Mouse (Mus musculus) liver, postnatal 0 days (tissue): Measurements from ENCODE around the gene Ddx50.

Source experiments
- CTCF ChIP-seq: sonication (generic); IDR thresholded peaks from 2 replicates; pipeline ENCODE4 v1.5.1; 2016; ENCODE audit warnings: antibody characterized with exemption, low read depth
- EP300 ChIP-seq: IDR thresholded peaks from 2 replicates; pipeline ENCODE4 v1.6.1; 2016; ENCODE audit warnings: antibody characterized with exemption, low read depth, mild to moderate bottlenecking

DNA sequence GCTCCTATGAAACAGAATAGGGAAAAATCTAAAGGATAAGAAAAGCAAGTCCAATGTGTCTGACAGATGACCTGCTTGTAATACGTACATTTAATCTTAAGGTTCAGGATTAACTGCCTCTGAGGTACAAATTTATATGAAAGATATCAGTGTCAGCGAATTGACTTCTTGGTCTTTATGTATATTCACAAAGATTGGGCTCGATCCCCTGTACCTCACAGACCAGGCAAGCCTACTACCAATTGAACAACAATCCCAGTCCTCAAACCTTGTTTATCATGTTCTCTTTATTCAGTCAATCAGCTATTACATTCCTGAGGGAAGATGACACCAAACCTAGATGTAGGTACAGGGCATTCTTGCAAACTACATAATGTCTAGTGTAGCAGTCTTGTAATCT is 943 bp upstream of the Ddx50 start:
- TF ChIP-seq CTCF: no peak
- no peak for TF ChIP-seq EP300
